Mouse (Mus musculus): ENCODE data around the gene Col7a1.

The Col7a1 gene

DNA sequence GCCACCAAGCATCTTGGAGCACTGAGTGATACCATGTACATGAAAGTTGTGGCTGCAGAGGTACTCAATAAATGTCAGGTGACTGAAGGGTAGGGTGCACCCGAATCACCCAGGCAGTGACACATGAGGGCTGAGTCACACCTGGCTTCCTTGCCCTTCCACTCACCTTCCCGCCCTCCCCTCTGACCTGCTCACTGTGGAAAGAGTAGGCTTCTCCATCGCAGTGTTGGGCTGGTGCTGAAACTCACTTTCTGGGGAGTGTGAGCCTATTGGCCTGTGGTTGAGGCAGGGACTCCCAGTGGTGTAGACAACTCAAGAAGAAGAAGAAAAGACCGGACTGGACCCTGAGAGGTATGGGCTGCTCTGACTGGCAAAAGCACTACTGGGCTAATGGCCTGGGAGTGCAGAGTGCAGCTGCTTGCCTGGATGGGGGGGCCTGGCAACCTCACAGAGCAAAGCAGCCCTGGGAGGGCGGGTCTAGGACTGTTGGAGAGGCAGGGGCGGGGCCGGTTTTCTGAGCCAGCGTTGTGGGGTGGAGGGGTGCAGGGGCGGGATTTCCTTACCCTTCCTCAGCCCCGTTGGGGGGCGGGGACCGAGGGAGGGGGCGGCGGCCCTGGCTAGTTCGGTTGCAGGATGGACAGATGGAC is 34.4 kb downstream of the Col7a1 start:
- DNase-seq: peak; percentile 36 to 75

DNA sequence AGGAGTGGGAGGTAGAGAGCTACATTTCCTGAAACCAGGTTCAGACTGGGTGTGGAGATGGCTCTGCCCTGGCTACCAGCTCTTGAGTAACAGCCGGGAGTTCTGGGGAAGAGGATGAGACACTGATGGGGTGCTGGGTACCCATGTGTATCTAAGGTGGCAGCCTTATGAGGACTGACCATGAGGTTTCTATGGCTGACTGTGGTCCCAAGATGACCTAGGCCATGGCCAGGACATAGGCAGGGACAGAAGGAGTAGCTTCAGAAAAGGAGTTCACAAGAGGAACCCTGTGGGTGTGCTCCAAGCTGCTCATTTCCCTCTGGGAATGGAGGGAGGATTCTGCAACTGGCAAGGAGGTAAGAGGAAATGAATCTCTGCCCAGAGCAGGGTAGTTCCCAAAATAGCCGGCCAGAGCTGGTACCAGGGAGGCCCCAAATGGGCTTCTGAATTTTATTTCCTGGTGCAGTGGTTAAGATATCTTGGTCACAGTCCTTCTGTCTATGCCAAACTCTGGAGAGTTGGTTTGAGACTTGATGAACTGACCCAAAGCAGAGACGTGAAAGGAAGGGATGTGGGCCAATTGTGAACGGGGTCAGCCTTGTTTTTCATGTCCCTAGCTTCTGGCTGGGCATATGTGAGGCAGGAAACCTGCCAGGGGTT is 36.5 kb downstream of the Col7a1 start:
- DNase-seq: no peak

DNA sequence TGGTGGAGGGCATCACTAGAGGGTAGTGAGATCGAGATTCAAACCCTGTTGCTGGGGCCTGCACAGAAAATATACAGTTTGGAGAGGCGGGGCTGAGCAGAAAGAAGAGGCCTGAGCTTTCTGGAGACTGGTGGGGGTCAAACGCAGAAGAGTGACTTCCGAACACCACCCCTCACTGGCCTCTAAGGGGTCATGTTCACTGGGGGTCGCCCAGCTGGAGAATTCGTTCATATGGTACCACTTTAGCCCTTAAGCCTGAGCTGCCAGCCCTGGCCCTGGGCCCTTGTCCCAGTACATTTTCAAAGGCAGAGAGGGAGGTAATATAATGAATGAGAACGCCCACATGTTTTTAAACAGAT is 37.1 kb downstream of the Col7a1 start:
- DNase-seq: no peak

DNA sequence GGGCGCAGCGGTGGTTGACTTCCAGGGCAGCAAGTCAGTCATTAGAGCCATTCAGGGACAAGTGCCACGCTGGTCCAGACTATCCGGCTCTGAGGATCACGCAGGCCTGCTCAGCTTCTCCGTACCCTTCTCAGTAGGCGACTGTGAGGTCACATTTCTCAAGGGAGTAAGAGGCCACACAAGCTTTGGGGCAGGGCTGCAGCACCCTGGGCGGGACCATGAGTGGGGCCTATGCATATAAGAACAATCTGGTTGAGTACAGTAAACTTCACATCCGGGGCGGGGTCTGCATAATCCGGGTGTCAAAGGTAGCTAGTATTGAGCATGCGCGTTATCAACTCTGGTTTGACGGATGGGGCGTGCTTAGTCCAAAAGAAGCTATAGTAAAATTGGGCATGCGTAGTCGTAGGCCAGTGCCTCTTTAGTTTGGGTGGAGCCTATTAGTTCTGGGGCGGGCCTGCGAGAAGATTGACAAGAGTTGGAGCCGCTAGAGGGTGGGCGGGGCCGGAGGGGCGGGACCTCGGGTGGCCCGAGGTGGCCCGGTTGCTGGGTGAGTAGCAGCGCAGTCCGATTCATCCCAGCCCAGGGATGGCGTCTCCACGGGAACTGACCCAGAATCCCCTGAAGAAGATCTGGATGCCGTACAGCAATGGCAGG is 38.2 kb downstream of the Col7a1 start, which contains the start of gene Pfkfb4:
TSS of gene Pfkfb4 (plus strand) at position 351 of the 657 bp plus-strand sequence.
- DNase-seq: peak; percentile 99

DNA sequence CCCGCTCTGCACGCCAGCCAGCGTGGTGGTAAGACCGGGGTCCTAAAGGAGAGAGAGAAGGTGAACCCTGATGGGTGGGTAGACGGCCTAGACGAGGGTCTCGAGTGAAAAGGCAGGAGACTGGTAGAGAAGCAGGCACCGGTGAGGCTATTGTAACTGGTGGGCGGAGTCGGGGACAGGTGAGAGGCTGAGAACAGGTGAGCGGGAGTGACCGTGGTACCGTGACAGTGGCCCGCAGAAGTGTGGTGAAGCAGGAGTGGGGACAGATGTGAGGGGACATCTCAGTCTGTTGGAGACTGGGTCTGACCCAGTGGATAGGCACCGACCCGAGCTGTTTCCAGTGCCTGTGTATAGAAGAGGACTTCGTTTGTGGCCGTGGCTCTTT is 38.7 kb downstream of the Col7a1 start:
- DNase-seq: no peak

DNA sequence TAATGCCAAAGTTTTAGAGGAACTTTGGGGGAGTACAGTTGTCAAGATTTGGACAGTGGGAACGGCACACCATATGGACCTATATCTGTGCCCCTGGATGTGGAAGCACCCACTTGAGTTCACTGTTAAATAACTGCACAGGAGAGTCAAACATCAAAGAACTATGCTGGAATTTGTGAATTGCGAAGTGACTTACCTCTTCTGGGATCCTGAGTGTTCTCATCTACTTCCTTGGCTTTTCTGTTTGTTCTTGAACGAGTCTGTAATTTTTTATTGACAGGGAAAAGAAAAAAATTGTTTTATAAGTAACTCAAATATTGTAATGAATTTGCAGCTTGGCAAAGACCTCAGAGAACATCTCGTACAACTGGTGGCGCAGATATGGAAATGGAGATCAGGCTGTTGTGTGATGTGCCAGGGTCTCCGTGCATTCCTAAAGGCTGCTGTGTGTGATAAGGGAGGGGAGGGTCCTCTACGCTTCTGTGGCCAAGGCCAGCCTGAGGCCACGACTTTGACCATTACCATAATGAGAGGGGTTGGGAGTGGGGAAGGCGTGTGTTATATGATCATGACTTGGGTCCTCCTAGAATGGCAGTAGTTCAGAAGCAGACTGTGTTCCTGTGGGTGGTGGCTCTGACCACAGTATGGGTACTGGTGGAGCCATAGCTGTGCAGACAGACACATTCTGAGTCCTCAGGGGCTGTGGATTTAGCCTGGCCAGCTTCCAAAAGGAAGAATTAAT is 39.4 kb downstream of the Col7a1 start:
- DNase-seq: no peak

DNA sequence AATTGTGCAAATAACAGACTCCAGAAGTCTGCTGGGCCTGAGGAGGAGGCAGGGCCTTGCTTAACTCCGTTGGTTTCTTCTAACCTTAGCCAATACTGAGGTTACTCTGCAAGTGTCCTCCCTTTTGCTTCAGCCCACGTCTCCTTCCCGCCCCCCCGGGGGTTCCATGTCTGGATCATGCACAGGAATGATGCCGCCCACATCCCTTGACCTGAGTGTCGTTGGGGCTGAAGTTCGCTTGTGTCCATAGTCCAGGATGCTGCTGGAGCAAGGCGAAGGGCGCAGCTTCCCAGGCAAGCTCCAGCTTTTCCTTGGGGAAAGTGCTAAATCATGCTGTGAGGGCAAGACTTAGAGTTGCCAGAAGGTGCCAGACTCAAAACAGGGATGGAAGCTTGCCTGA is 43.0 kb downstream of the Col7a1 start:
- peak; percentile 78 to 94 for DNase-seq

DNA sequence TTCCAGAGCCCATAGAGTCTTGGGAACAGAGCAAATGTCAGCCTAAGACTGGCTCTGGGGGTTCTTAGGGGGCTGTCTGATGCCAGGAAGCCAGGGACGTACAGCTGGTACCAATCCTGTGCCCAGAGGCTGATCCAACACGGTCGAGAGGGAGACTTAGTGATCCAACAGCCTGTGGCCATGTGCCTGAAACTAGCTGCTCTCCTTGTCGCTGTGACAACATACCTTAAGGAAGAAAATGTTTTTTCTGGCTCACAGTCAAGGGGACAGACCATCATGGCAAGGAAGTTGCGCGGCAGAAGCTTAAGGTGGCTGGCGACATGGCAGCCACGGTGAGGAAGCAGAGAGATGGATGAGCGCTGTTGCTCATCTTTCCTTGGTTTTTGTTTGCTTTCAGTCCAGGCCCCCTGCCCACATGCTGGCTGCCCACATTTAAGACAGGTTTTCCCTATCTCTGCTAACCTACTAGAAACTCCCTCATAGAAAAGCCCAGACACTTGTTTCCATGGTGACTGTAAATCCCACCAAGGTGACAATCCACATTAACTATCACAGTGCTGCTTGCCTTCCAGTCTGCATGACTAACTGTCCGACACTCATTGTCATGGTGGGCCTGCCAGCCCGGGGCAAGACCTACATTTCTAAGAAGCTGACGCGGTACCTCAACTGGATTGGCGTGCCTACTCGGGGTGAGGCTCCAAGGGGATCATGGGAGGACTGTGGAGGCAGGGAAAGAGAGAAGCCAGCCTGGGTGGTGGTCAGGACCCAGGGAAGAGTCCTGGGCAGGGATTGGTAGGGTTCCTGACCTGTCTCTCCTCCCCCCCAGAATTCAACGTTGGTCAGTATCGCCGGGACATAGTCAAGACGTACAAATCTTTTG is 45.1 kb downstream of the Col7a1 start:
- no peak for DNase-seq

DNA sequence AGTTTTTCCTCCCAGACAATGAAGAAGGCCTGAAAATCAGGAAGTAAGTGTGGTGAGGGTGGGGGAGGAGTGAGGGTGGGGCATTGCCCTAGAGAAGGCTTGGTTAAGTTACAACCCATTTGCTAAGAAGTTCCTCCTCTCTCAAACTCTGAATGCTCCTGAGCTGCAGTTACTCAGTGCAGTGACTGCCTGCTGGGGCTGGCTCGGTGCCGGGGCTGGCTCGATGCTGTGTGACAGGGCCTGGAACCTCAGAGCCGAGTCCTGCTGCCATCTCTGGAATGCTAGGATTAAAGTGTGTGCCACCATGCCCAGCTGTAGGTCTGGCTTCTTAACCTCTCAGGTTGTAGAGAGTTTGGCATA is 45.8 kb downstream of the Col7a1 start:
- no peak for DNase-seq

DNA sequence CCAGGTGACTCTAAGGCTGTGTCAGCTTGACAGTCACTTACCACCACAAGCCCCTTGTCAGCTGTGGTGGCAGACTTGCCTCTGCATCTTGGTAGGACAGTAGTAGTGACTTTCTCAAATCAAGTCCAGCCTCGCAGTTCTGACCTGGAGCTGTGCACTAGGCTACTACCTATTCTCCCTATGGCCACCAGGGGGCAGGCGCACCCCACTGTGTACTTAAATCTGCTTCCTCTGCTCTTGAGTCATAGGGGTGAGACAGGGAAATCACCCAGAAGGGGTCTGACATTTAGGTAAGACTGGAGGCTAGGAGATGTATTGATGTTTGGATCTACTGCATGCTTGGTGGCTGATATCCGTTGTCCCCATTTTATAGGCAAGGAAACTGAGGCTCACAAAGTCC is 47.3 kb downstream of the Col7a1 start:
- peak; percentile 77 to 80 for DNase-seq

DNA sequence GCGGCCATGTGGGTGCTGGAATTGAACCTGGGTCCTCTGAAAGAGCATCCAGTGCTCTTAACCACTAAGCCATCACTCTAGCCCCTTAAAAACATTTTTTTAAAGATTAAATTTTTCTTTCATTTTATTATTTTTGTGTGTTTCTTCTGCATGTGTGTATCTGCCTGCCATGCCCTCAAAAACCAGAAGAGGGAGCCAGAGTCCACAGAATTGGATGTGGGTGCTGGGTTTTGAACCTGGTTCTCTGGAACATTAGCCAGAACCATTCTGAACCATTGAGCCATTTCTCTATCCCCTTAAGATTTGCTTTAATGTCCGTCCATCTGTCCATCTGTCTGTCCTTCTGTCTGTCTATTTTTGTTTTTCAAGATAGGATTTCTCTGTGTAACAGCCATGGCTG is 49.8 kb downstream of the Col7a1 start:
- peak; percentile 52 to 70 for DNase-seq

DNA sequence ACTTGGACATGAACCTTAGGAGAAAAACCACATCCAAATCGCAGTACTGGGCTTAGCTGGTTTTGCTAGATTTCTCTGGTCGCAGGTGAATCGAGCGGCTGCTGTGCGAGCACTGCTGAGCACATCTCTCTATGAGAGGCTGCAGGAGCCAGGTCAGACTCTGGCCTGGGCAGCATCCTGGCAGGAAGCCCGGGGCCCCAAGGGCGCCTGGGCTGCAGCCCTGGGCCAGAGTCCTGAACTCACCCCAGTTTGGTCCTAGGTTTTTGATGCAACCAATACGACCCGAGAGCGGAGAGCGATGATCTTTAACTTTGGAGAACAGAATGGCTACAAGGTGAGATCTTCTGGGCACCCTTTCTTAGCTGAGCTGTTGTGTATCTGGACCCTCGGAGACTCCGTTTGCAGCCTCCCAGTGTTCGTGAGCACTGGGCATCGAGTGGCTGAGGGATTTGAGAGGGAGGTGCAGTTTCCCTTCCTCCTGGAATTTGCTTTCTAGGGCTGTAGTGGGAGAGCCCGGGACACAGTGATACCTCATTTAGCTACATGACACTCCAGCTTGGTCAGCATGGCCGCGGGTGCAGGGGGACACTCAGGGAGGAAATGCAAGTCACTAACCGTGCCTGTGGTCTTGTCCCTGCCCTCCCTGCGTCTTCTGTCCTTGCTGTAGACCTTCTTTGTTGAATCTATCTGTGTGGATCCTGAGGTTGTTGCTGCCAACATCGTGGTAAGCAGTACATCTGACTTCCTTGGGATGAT is 53.8 kb downstream of the Col7a1 start:
- no peak for DNase-seq

DNA sequence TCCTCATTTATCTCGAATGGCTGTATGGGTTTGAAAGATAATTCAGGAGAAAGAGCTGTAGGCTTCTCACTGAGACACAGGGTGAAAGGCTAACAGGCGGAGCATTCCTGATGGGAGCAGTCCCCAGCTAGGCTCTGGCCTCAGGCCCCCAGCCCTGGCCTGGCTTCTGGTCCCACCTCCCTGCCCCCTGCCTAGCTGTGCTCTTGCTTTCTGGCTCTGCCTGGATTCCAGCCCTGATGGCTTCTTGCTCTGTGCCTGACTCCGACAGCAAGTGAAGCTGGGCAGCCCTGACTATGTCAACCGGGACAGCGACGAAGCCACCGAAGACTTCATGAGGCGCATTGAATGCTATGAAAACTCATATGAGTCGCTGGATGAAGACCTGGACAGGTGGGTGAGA is 54.7 kb downstream of the Col7a1 start:
- no peak for DNase-seq

DNA sequence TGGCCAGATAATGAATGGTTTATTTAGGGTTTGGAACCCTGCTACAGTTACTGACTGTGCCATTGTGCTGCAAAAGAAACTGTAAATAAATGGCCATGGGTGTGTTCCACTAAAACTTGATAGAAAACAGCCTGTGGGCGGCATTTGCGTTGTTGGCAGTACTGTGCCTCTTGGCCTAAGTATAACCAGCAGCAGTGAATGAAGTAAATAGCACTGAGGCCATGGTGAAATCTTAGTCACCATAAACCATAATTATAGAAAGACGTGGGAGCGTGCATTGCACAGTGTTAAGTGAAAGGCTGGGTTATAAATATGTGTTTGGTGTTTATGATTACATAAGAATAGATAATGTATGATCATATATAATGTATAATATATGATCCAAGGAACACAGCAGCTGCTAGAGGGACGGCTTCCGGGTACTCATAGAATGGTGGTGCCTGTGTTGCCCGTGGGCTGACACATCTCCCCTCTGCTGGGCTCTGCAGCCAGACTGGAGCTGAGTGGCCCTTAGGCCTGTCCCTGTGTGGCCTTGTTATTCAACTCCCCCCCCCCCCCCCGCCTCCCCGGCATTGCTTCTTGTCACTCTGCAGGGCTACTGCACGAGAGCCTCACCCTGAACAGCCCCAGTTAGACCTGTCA is 55.7 kb downstream of the Col7a1 start:
- DNase-seq: no peak

DNA sequence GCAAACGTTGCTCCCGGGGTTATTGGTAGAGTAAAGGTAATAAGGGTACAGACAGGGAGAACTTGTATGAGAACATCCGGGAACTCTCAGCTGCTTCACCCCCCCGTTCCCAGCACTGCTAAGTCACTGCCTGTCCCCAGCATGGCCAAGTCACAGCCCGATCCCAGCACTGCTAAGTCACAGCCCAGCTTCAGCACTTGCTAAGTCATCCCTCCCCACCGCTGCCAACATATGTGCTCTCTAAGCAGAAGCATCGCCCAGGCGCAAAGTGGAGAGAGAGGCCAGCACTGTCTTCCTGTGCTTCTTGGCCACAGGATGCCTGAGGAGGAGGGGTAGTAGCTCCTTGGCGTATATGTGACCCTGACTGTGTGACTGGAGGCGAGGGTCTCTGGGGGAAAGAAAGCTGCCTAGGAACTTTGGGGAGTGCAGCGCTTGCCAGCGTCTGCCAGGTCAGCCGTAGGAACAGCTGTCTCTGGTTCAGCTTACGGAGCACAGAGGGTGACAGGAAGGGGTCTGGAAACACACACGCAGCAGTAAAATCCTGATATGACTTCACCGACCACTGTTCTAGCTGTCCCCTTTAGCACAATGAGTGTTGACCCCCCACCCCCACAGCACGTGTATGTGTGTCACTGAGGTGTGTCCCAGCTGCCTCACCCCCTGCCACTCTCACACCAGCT is 56.4 kb downstream of the Col7a1 start:
- DNase-seq: peak in 1 of 2 experiments; percentile 47

DNA sequence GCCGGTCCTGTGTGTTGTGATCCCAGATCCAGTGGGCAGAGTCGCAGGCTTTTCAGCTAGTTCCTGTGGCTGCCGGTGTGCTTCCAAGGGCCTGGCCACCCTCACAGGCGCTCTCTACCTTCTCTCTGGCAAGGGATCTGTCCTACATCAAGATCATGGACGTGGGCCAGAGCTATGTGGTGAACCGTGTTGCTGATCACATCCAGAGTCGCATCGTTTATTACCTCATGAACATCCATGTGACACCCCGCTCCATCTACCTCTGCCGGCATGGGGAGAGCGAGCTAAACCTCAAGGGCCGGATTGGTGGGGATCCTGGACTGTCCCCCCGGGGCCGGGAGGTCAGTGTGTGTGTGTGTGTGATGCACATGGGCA is 56.9 kb downstream of the Col7a1 start:
- no peak for DNase-seq

DNA sequence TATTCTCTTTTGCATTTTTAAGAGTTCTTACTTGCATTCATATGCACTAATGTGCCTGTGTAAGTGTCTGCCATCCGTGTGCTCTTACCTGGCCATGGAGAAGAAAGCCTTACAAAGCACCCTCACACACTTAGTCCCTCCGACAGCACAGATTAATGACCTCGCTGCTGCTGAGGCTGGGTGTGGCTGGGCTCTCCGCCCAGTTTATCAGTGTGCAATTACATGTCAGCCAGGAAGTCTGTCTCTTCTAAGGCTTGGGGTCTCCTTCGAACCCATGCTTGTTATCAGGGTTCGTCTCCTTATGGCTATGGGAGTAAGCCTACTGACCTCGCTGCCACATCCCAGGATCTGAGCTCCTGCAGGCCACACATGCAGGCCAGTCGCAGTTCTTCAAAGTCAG is 62.0 kb downstream of the Col7a1 start:
- peak in 1 of 2 experiments; percentile 21 for DNase-seq

DNA sequence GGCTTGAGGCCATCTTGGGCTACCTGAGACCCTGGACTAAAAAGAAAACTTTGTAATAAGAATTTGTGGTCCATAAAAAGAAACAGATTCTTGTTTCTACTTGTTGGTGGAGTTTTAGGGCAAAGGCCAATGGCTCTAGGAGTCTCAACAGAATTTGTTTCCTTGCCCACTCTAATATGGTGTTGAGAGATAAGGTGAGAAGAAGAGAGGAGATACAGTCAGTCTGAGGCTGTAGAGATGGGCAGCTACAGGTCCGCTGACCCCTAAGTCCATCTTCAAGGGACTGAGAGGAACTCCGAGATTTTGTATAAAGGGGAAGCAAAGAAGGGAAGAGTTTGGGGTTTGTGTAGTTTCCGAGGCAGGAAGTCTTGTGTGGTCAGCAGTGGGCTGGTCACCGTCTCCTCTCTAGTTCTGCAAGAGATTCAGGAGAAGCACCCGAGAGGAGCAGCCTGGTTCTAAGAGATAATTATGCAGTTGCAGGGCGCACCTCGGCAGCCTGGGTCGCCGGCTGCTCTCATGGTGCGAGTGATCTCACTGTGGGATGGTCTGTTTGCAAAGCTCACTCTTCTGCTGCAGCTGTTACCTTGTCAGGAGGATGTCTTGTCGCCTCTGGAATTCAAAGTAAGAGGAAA is 63.7 kb downstream of the Col7a1 start:
- DNase-seq: no peak

DNA sequence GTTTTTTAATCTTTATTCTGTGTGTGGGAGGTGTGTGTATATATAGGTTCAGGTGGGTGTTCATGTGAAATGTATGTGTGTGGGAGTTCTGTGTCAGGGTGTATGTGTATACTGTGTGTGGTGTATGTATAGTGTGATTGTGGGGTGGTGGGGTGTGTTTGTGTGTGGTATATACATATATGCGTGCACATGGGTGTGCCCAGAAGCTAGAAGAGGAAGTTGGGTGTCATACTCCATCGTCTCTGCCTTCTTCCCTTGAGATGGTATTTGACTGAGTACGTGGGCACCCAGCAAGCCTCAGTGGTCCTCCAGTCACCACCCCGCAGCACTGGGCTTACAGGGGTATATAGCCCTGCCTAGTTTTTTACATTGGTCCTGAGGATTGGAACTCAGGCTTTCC is 68.0 kb downstream of the Col7a1 start:
- DNase-seq: peak in 1 of 2 experiments; percentile 0

Measured in kidney, postnatal 25 days (tissue).